Mouse (Mus musculus) cerebellum, adult 2 months (tissue): ENCODE data around the gene Zbtb12. TPM values are rescaled to one million over a fixed set of nuclear protein-coding genes. Genes with fewer than 3 reads are reported as not detected.
A peak's percentile ranks its signal among the peaks of the same experiment; 100 is the strongest.
"Not testable (repeated sequence)": the region's sequence is repeated elsewhere in the genome, so short reads cannot be mapped to it uniquely, and the experiment has no call there.

Experiments
- DNase-seq, 2 experiments: peaks; one replicate each; pipeline ENCODE4 v3.0.0; 2021
- H3K27ac ChIP-seq: fragments of 200-500 bp; 2 replicates; pipeline ENCODE4 v1.5.1; 2012; ENCODE audit warnings: low read length, control low read depth, inconsistent platforms; ENCODE audit not compliant: insufficient read depth
- H3K27me3 ChIP-seq: fragments of 200-500 bp; 2 replicates; pipeline ENCODE4 v1.6.1; 2012; ENCODE audit warnings: inconsistent platforms, mild to moderate bottlenecking, low read length, moderate library complexity; ENCODE audit not compliant: control insufficient read depth, insufficient read depth
- H3K4me1 ChIP-seq: fragments of 200-500 bp; 2 replicates; pipeline ENCODE4 v1.6.1; 2011; ENCODE audit warnings: low read length; ENCODE audit not compliant: control insufficient read depth, insufficient read depth
- H3K4me3 ChIP-seq: fragments of 200-500 bp; replicated peaks from 2 replicates; pipeline ENCODE3; 2011; ENCODE audit warnings: mild to moderate bottlenecking, low read depth, low read length, control low read depth; ENCODE audit not compliant: insufficient read depth
- CTCF ChIP-seq: fragments of 200-500 bp; IDR thresholded peaks from 2 replicates; pipeline ENCODE4 v1.5.1; 2011; ENCODE audit warnings: low read depth, mild to moderate bottlenecking, control low read depth, low read length, moderate library complexity, borderline replicate concordance; ENCODE audit not compliant: insufficient read depth
- POLR2A ChIP-seq: fragments of 200-500 bp; IDR thresholded peaks from 2 replicates; pipeline ENCODE4 v1.6.1; 2011; ENCODE audit warnings: low read length, control low read depth, borderline replicate concordance; ENCODE audit not compliant: insufficient read depth
- WGBS: fragments of 180-500 bp; shearing (Covaris S2); methylation state at CpG from one replicate; pipeline ENCODE4 v1.1.7; 2018; 5-methylcytosine and 5-hydroxymethylcytosine counted together
- polyA plus RNA-seq: library from polyadenylated mRNA; depleted of rRNA; stranded (reverse); fragments of >200 nt; gene quantifications from 2 replicates; pipeline ENCODE4 v1.2.3, GENCODE M21; 2012; rRNA removed

Gene Zbtb12
- 8.2 and 8.3 TPM in 2 replicates for polyA plus RNA-seq

- TF ChIP-seq CTCF, result no peak
- TF ChIP-seq POLR2A, result no peak
- H3K27ac ChIP-seq, result no peak within 1 kb of the TSS
- no peaks in the 10 kb centered on the region for H3K27me3 ChIP-seq
- WGBS, result 62% methylated on average over 11 of the region's 11 CpGs
- no peaks in the 10 kb centered on the region for H3K4me1 ChIP-seq
- H3K4me3 ChIP-seq, result no peak within 1 kb of the TSS
- no peak for DNase-seq
These were observed at the start of gene Zbtb12 for GRCm38 (mm10) chr17:34879336-34879879. TSS of gene Zbtb12 (plus strand) at chr17:34879483.

- H3K4me3 ChIP-seq, H3K27ac ChIP-seq, H3K4me1 ChIP-seq, DNase-seq, H3K27me3 ChIP-seq: not testable (repeated sequence)
- WGBS, result 94% methylated on average over 1 of the region's 1 CpGs
These were observed 48.5 kb upstream of the Zbtb12 start for GRCm38 (mm10) chr17:34830776-34831175.

- 2% methylated on average over 48 of the region's 48 CpGs for WGBS
- peak overlapping the region; percentile 98 for H3K4me3 ChIP-seq
- no peak for DNase-seq
- H3K27ac ChIP-seq, result 0 out of 2 replicates have a peak overlapping the region, but pooled peaks have one; percentile 6
- H3K27me3 ChIP-seq, result no peaks in the 10 kb centered on the region
- TF ChIP-seq POLR2A (no peak), CTCF (no peak)
- H3K4me1 ChIP-seq, result peaks cover 13% of the 10 kb centered on the region; the same call in 1 of the 2 replicates
These were observed 43.0 kb upstream of the Zbtb12 start for GRCm38 (mm10) chr17:34836155-34836855.

- TF ChIP-seq POLR2A (peak; percentile 85), CTCF (no peak)
- Histone ChIP-seq H3K27ac (peak within 1 kb of the TSS; percentile 33; the same call in 1 of the 2 replicates), H3K27me3 (no peaks in the 10 kb centered on the region), H3K4me1 (peaks cover 13% of the 10 kb centered on the region; the same call in 1 of the 2 replicates), H3K4me3 (peak within 1 kb of the TSS; percentile 98)
- peak; percentile 96 to 98 for DNase-seq
- under 1% methylated on average over 40 of the region's 40 CpGs for WGBS
These were observed 42.4 kb upstream of the Zbtb12 start, which contains the start of the genes Stk19 and Dxo for GRCm38 (mm10) chr17:34836856-34837221. TSS of gene Stk19 (minus strand) at chr17:34836945. TSS of gene Dxo (plus strand) at chr17:34837019.

- peaks cover 13% of the 10 kb centered on the region; the same call in 1 of the 2 replicates for H3K4me1 ChIP-seq
- no peaks in the 10 kb centered on the region for H3K27me3 ChIP-seq
- H3K4me3 ChIP-seq, result peak overlapping the region; percentile 98
- TF ChIP-seq CTCF (no peak), POLR2A (no peak)
- 25% methylated on average over 43 of the region's 43 CpGs for whole genome bisulfite sequencing
- peak in 1 of 2 experiments; percentile 38 for DNase-seq
- peak overlapping the region; percentile 33; the same call in 1 of the 2 replicates for H3K27ac ChIP-seq
These were observed 41.6 kb upstream of the Zbtb12 start for GRCm38 (mm10) chr17:34837464-34838324.

GRCm38 (mm10) chr17:34838785-34839184 is 40.5 kb upstream of the Zbtb12 start:
- Histone ChIP-seq H3K4me1 (peaks cover 13% of the 10 kb centered on the region; the same call in 1 of the 2 replicates), H3K27me3 (no peaks in the 10 kb centered on the region), H3K27ac (no peak overlapping the region), H3K4me3 (no peak overlapping the region)
- no peak for TF ChIP-seq POLR2A
- 82% methylated on average over 7 of the region's 7 CpGs for WGBS
- DNase-seq, result no peak

GRCm38 (mm10) chr17:34840736-34841307 is 38.5 kb upstream of the Zbtb12 start:
- no peak for TF ChIP-seq CTCF
- TF ChIP-seq POLR2A, result no peak
- 75% methylated on average over 6 of the region's 6 CpGs for WGBS

More at GRCm38 (mm10) chr17:34840736-34841307, 38.5 kb upstream of the Zbtb12 start:
- H3K4me3 ChIP-seq, result no peak overlapping the region
- no peak for DNase-seq
- H3K4me1 ChIP-seq, result peaks cover 12% of the 10 kb centered on the region; the same call in 1 of the 2 replicates
- H3K27ac ChIP-seq, result no peak overlapping the region
- no peaks in the 10 kb centered on the region for H3K27me3 ChIP-seq
